Mouse (Mus musculus) kidney, adult 2 months (tissue): Measurements from ENCODE around the gene Akt1s1.

ENCODE experiments used
- CTCF ChIP-seq: fragments of 200-500 bp; conservative IDR thresholded peaks from 2 replicates; pipeline ENCODE4 v1.5.1; 2011; ENCODE audit warnings: low read depth, mild to moderate bottlenecking, control low read depth, low read length, moderate library complexity, mixed read lengths; ENCODE audit not compliant: insufficient read depth, insufficient read length
- POLR2A ChIP-seq: fragments of 200-500 bp; IDR thresholded peaks from one replicate; pipeline ENCODE4 v1.6.1; 2011; ENCODE audit warnings: low read depth, low read length, control low read depth

DNA sequence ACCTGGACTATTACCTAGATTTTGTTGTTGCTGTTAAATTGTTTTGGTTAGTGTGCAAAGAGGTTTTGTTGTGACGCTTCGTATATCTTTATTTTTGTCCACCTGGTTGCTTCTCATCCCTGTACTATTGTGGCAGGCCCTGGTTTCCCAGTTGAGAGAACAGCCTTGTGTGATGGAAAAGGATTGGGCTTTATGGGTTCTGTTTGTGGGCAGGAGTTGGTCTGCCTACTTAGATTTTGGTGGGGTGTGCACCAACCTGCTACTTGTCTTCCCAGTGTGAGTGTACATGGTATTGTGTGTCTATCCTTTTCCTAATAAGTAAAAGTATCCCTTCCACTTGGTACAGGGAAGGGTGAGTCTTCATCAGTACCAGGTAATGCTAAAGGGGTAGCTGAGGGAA, 29.4 kb upstream of the Akt1s1 start:
- TF ChIP-seq CTCF (no peak), POLR2A (no peak)
